Mouse (Mus musculus) liver, embryonic 14.5 days (tissue): Measurements from ENCODE around the gene Eif2b5. TPM values are rescaled to one million over a fixed set of nuclear protein-coding genes. Genes with fewer than 3 reads are reported as not detected.

Experiments
- ATAC-seq: fragments of 200-750 bp; cut with Nextera tagmentation; 2 replicates; pipeline ENCODE4 v1.8.0; 2017; ENCODE audit warnings: moderate number of reproducible peaks, mild to moderate bottlenecking, moderate library complexity; ENCODE audit not compliant: insufficient read depth
- DNase-seq, 3 experiments: peaks; one replicate each; pipeline ENCODE4 v3.0.0-alpha.2; 2012 to 2013; ENCODE audit warnings: low read depth in 3 of 3, low spot score in 3 of 3
- H3K27ac ChIP-seq: fragments of 300-500 bp; sonication (generic); 2 replicates; pipeline ENCODE4 v1.5.1; 2014; ENCODE audit warnings: moderate library complexity, mild to moderate bottlenecking, control low read depth, inconsistent platforms
- H3K27me3 ChIP-seq: fragments of 300-500 bp; sonication (generic); 2 replicates; pipeline ENCODE4 v1.6.1; 2014; ENCODE audit warnings: mild to moderate bottlenecking, low read length, moderate library complexity; ENCODE audit not compliant: control insufficient read depth, insufficient read depth
- H3K36me3 ChIP-seq: fragments of 300-500 bp; sonication (generic); replicated peaks from 2 replicates; pipeline ENCODE4 v1.6.1; 2014; ENCODE audit warnings: low read depth; ENCODE audit not compliant: control insufficient read depth, insufficient read depth
- H3K4me1 ChIP-seq, 2 experiments: fragments of 200-500 bp in 1 of 2; fragments of 300-500 bp in 1 of 2; sonication (generic) in 1 of 2; replicated peaks; 2 replicates each; pipeline ENCODE4 v1.6.1; 2012 to 2014; ENCODE audit warnings: antibody characterized with exemption in 1 of 2, inconsistent platforms in 1 of 2, low read length in 1 of 2; ENCODE audit not compliant: control insufficient read depth in 2 of 2, insufficient read depth in 2 of 2
- H3K4me2 ChIP-seq: fragments of 300-500 bp; sonication (generic); 2 replicates; pipeline ENCODE4 v1.6.1; 2014; ENCODE audit warnings: low read depth, mild to moderate bottlenecking, control low read depth, moderate library complexity
- H3K4me3 ChIP-seq, 2 experiments: fragments of 200-500 bp in 1 of 2; fragments of 300-500 bp in 1 of 2; sonication (generic) in 1 of 2; 2 replicates each; pipeline ENCODE4 v1.5.1; 2012 to 2014; ENCODE audit warnings: low read depth in 2 of 2, low read length in 2 of 2, mild to moderate bottlenecking in 2 of 2, control low read depth in 1 of 2, inconsistent platforms in 1 of 2, moderate library complexity in 1 of 2; ENCODE audit not compliant: insufficient read depth in 1 of 2
- H3K9ac ChIP-seq: fragments of 300-500 bp; sonication (generic); replicated peaks from 2 replicates; pipeline ENCODE4 v1.6.1; 2014; ENCODE audit warnings: mild to moderate bottlenecking, control low read depth, moderate library complexity
- H3K9me3 ChIP-seq: fragments of 300-500 bp; sonication (generic); 2 replicates; pipeline ENCODE4 v1.6.1; 2016; ENCODE audit warnings: low read length, mixed read lengths; ENCODE audit not compliant: control insufficient read depth
- CTCF ChIP-seq: IDR thresholded peaks from 2 replicates; pipeline ENCODE4 v1.5.1; 2016; ENCODE audit warnings: antibody characterized with exemption, low read depth, control low read depth
- EP300 ChIP-seq: IDR thresholded peaks from 2 replicates; pipeline ENCODE4 v1.6.1; 2016; ENCODE audit warnings: antibody characterized with exemption, low read depth
- WGBS: fragments of 180-500 bp; shearing (Covaris S2); extraction: QIAGEN DNeasy Blood & Tissue Kit; methylation state at CpG from one replicate; pipeline ENCODE4 v1.1.7; 2014; ENCODE audit not compliant: insufficient replicate concordance; 5-methylcytosine and 5-hydroxymethylcytosine counted together
- polyA plus RNA-seq, 2 experiments: library from polyadenylated mRNA; depleted of rRNA in 1 of 2; stranded (reverse) in 1 of 2; unstranded in 1 of 2; fragments of >200 nt; fragmentation: Nextera tagmentation in 1 of 2; extraction: Ambion mirVana in 1 of 2; gene quantifications; 2 replicates each; pipeline versions ENCODE4 v1.2.1 to v1.2.3; 2012 to 2014

The Eif2b5 gene
- polyA plus RNA-seq, 2 experiments = 23.3 to 39.0 TPM

- no peaks in the 10 kb centered on the region for H3K9me3 ChIP-seq
- no peak for DNase-seq
- H3K36me3 ChIP-seq = no peaks in the 10 kb centered on the region
- H3K4me2 ChIP-seq = no peak overlapping the region
- ATAC-seq = no peak
- no peak overlapping the region for H3K27ac ChIP-seq
- no peaks in the 10 kb centered on the region for H3K4me1 ChIP-seq
- no peaks in the 10 kb centered on the region for H3K27me3 ChIP-seq
- TF ChIP-seq CTCF (no peak), EP300 (no peak)
- no peak overlapping the region for H3K9ac ChIP-seq
- H3K4me3 ChIP-seq = no peak overlapping the region
These were observed 33.9 kb upstream of the Eif2b5 start for GRCm38 (mm10) chr16:20464725-20465124.

DNA sequence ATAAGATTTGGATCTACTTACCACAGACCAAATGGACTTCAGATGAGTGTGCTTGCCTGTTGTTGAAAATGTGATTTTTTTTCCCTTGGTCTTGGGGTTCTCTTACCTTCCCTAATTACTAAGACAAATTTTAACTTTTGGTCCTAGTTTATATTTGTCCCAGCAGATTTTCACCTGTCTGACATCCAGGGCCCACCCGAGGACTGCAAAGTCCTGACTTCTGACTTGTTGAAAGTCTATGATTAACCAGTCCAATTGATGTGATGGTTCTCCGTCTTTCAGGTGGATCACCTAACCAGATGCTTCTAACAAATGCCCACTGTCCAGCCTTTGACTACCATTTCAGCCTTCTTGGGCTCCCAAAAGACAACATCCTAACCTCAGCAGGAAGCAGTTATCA is 27.6 kb upstream of the Eif2b5 start:
- H3K9ac ChIP-seq = no peak overlapping the region
- no peak for DNase-seq
- TF ChIP-seq EP300 = no peak
- no peaks in the 10 kb centered on the region for H3K4me1 ChIP-seq
- 62% methylated on average over 2 of the region's 2 CpGs for WGBS
- no peak for ATAC-seq
- no peaks in the 10 kb centered on the region for H3K27me3 ChIP-seq
- no peak overlapping the region for H3K4me2 ChIP-seq
- H3K27ac ChIP-seq = no peak overlapping the region
- no peak overlapping the region for H3K4me3 ChIP-seq
- no peaks in the 10 kb centered on the region for H3K9me3 ChIP-seq
- H3K36me3 ChIP-seq = no peaks in the 10 kb centered on the region

DNA sequence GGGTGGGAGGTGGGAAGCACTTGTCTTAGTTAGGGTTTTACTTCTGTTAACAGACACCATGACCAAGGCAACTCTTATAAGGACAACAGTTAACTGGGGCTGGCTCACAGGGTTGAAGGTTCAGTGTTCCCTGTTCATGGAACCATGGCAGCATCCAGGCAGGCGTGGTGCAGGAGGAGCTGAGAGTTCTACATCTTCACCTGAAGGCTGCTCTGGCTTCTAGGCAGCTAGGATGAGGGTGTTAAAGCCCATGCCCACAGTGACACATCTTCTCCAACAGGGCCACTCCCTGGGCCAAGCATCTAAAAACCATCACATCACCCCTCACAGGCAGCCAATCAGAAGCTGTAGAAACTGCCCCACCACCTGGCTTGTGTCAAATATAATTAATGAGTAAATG is 26.9 kb upstream of the Eif2b5 start:
- no peaks in the 10 kb centered on the region for H3K27me3 ChIP-seq
- peaks cover 0 to 2% of the 10 kb centered on the region in 2 experiments; a peak in 1 of 4 replicates for H3K4me1 ChIP-seq
- H3K9ac ChIP-seq = no peak overlapping the region
- no peaks in the 10 kb centered on the region for H3K9me3 ChIP-seq
- TF ChIP-seq CTCF (no peak), EP300 (no peak)
- no peak for ATAC-seq
- no peak overlapping the region for H3K27ac ChIP-seq
- no peaks in the 10 kb centered on the region for H3K36me3 ChIP-seq
- H3K4me2 ChIP-seq = no peak overlapping the region
- DNase-seq = no peak
- no peak overlapping the region for H3K4me3 ChIP-seq
- WGBS = 40% methylated on average over 1 of the region's 1 CpGs

GRCm38 (mm10) chr16:20473748-20474147 is 24.9 kb upstream of the Eif2b5 start:
- Histone ChIP-seq H3K4me3 (no peak overlapping the region), H3K9me3 (no peaks in the 10 kb centered on the region), H3K4me1 (peaks cover 0 to 4% of the 10 kb centered on the region in 2 experiments; a peak in 1 of 4 replicates), H3K9ac (no peak overlapping the region), H3K27ac (no peak overlapping the region), H3K27me3 (no peaks in the 10 kb centered on the region), H3K4me2 (no peak overlapping the region), H3K36me3 (no peaks in the 10 kb centered on the region)
- WGBS = 73% methylated on average over 1 of the region's 1 CpGs
- TF ChIP-seq CTCF (no peak), EP300 (no peak)
- ATAC-seq (no peak), DNase-seq (no peak)

- 62% methylated on average over 8 of the region's 8 CpGs for WGBS
- Histone ChIP-seq H3K9ac (no peak overlapping the region), H3K36me3 (no peaks in the 10 kb centered on the region), H3K4me2 (no peak overlapping the region), H3K4me3 (no peak overlapping the region), H3K27ac (no peak overlapping the region), H3K9me3 (no peaks in the 10 kb centered on the region), H3K4me1 (peaks cover 0 to 4% of the 10 kb centered on the region in 2 experiments; a peak in 1 of 4 replicates), H3K27me3 (no peaks in the 10 kb centered on the region)
- no peak for TF ChIP-seq CTCF
- no peak for TF ChIP-seq EP300
- ATAC-seq (no peak), DNase-seq (no peak)
These were observed 24.4 kb upstream of the Eif2b5 start for GRCm38 (mm10) chr16:20474211-20474610.

GRCm38 (mm10) chr16:20474786-20475185 is 23.8 kb upstream of the Eif2b5 start:
- H3K4me3 ChIP-seq = no peak overlapping the region
- H3K36me3 ChIP-seq = no peaks in the 10 kb centered on the region
- TF ChIP-seq CTCF (no peak), EP300 (no peak)
- no peak overlapping the region for H3K9ac ChIP-seq
- H3K4me2 ChIP-seq = no peak overlapping the region
- H3K27me3 ChIP-seq = no peaks in the 10 kb centered on the region
- H3K27ac ChIP-seq = no peak overlapping the region
- 68% methylated on average over 6 of the region's 6 CpGs for WGBS
- H3K4me1 ChIP-seq = peaks cover 0 to 4% of the 10 kb centered on the region in 2 experiments; a peak in 1 of 4 replicates
- H3K9me3 ChIP-seq = no peaks in the 10 kb centered on the region
- ATAC-seq = no peak
- DNase-seq = no peak
